Mouse (Mus musculus): Measurements from ENCODE around the gene Dpp4. TPM values are rescaled to one million over a fixed set of nuclear protein-coding genes. Genes with fewer than 3 reads are reported as not detected.

Gene Dpp4
- polyA plus RNA-seq, 1 experiment from 2014 or later: 1.4 TPM

DNA sequence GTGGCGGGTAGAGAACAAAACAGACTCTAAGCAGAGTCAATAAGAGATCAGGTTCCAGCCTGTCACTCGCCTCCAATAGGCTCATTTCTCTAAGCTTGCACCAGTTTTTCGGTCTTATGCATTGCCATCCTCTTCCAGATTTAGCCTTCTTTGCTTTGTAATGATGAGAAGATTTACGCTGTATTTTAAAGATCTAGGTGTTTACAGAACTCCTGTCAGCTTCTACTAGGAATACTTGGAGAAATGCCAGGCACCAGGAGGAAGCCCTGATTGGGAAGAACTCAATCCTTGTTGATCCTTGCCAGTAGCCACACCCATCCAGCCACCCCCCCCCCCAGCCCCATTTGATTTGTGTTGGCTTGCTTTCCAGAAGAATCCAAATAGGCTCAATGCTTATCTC lies 14.4 kb downstream of the Dpp4 start:
- no peak for DNase-seq (ENCODE audit: low spot score)
- H3K27me3 ChIP-seq (ENCODE audit: control insufficient read depth, insufficient read depth, low read length): no peaks in the 10 kb centered on the region
- no peak overlapping the region for H3K4me2 ChIP-seq (replicated peaks)
- WGBS: 96% methylated on average over 4 of the region's 4 CpGs
- H3K4me1 ChIP-seq (replicated peaks; ENCODE audit: control insufficient read depth, insufficient read depth, low read length): no peaks in the 10 kb centered on the region
- no peak overlapping the region for H3K9ac ChIP-seq
- H3K27ac ChIP-seq: no peak overlapping the region
- no peaks in the 10 kb centered on the region for H3K9me3 ChIP-seq (ENCODE audit: control insufficient read depth, low read length)
- no peaks in the 10 kb centered on the region for H3K36me3 ChIP-seq (replicated peaks; ENCODE audit: control insufficient read depth, insufficient read depth)
- ATAC-seq (ENCODE audit: low FRiP score): no peak
- no peak overlapping the region for H3K4me3 ChIP-seq (replicated peaks; ENCODE audit: low read length)

DNA sequence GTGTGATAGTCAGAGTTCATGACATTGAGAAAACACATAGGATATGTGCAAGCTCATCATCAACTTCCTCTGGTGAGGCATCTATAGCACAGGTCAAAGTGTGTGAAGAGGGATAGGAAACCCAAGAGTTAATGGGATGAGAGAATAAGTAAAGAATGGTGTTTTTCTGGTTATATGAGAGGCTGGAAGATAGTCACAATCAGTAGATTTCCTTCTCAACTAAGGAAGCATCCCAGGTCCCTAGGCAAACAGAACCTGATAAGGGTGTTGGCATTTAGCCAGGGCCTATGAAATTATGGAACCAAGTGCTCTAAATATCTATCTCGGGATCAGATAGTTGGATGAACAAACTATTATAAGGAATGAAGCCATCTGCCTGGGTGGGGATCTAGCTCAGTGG lies 15.2 kb downstream of the Dpp4 start:
- Histone ChIP-seq H3K9me3 (ENCODE audit: control insufficient read depth, low read length) (no peaks in the 10 kb centered on the region), H3K36me3 (replicated peaks; ENCODE audit: control insufficient read depth, insufficient read depth) (no peaks in the 10 kb centered on the region), H3K4me2 (replicated peaks) (no peak overlapping the region), H3K9ac (no peak overlapping the region), H3K4me3 (replicated peaks; ENCODE audit: low read length) (no peak overlapping the region), H3K27ac (no peak overlapping the region), H3K4me1 (replicated peaks; ENCODE audit: control insufficient read depth, insufficient read depth, low read length) (no peaks in the 10 kb centered on the region), H3K27me3 (ENCODE audit: control insufficient read depth, insufficient read depth, low read length) (no peaks in the 10 kb centered on the region)
- DNase-seq (ENCODE audit: low spot score) (no peak), ATAC-seq (ENCODE audit: low FRiP score) (no peak)
- 95% methylated on average over 1 of the region's 1 CpGs for WGBS

DNA sequence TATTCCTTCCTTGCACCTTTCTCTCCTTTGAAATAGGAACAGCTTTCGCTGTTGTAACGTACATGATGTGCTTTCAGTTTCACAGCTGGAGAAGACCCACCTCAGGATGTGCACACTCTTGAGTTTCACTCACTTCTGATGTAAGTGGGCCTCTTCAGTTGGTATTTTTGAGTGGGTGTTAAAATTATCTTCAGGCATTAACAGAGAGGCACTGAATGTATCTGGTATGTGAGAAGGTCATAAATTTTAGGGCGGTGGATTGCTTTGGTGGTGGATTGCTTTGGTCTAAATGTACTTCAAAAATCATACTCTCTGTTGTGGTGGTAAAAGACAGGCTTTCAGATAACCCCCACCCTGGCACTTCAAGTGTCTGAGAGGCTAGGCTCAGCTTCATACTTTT lies 17.2 kb downstream of the Dpp4 start:
- Histone ChIP-seq H3K27ac (no peak overlapping the region), H3K36me3 (replicated peaks; ENCODE audit: control insufficient read depth, insufficient read depth) (no peaks in the 10 kb centered on the region), H3K4me1 (replicated peaks; ENCODE audit: control insufficient read depth, insufficient read depth, low read length) (no peaks in the 10 kb centered on the region), H3K4me2 (replicated peaks) (no peak overlapping the region), H3K9me3 (ENCODE audit: control insufficient read depth, low read length) (no peaks in the 10 kb centered on the region), H3K27me3 (ENCODE audit: control insufficient read depth, insufficient read depth, low read length) (no peaks in the 10 kb centered on the region), H3K9ac (no peak overlapping the region), H3K4me3 (replicated peaks; ENCODE audit: low read length) (no peak overlapping the region)
- DNase-seq (ENCODE audit: low spot score): no peak
- no peak for ATAC-seq (ENCODE audit: low FRiP score)
- 97% methylated on average over 3 of the region's 3 CpGs for WGBS

DNA sequence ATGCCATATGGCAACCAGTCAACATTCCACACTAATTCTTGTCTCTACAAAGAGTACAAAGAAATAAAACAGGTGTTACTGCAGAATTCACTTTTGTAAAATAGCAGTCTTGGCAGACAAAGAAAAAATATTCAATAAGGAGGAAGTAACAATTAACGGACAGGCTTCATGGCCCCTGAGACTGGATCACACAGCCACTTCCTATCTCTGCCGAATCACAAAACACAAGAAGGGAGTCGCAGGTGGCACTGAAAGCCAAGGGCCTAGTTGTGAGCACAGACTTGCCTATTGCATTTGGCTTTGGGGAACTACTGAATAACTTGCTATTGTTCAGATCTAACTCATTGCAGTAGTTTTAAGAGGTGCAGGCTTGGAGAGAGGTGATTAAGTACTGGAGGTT lies 19.9 kb downstream of the Dpp4 start:
- H3K4me1 ChIP-seq (replicated peaks; ENCODE audit: control insufficient read depth, insufficient read depth, low read length): no peaks in the 10 kb centered on the region
- WGBS: 91% methylated on average over 3 of the region's 3 CpGs
- no peak for ATAC-seq (ENCODE audit: low FRiP score)
- H3K27me3 ChIP-seq (ENCODE audit: control insufficient read depth, insufficient read depth, low read length): no peaks in the 10 kb centered on the region
- H3K4me3 ChIP-seq (replicated peaks; ENCODE audit: low read length): no peak overlapping the region
- no peak for DNase-seq (ENCODE audit: low spot score)
- H3K4me2 ChIP-seq (replicated peaks): no peak overlapping the region
- H3K36me3 ChIP-seq (replicated peaks; ENCODE audit: control insufficient read depth, insufficient read depth): no peaks in the 10 kb centered on the region
- H3K27ac ChIP-seq: no peak overlapping the region
- no peaks in the 10 kb centered on the region for H3K9me3 ChIP-seq (ENCODE audit: control insufficient read depth, low read length)
- no peak overlapping the region for H3K9ac ChIP-seq

DNA sequence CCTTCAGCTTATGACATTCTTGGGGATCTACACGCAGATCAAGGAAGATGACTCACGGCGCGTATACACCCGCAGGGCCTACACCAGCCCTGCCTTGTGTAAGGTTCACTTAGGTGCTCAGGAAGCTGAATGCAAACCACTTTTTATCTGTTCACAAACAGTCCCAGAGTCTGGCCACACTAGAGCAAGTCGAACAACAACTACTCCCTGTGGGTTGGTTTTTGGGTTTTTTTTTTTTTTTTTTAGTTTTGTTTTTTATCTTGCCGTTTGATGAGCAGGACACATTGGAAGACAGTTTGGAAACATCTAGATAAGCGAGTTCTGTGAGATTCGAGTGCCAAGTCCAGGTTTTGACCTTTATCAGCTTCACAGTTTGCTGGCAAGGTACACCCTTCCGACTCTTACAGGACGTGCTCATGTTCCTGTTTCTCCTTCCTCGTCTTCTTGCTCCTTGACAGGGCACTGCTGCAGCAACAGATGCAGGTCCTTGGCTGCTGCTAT lies 21.0 kb downstream of the Dpp4 start:
- Histone ChIP-seq H3K9me3 (ENCODE audit: control insufficient read depth, low read length) (no peaks in the 10 kb centered on the region), H3K4me3 (replicated peaks; ENCODE audit: low read length) (no peak overlapping the region), H3K36me3 (replicated peaks; ENCODE audit: control insufficient read depth, insufficient read depth) (no peaks in the 10 kb centered on the region), H3K27me3 (ENCODE audit: control insufficient read depth, insufficient read depth, low read length) (no peaks in the 10 kb centered on the region), H3K9ac (no peak overlapping the region), H3K27ac (no peak overlapping the region), H3K4me1 (replicated peaks; ENCODE audit: control insufficient read depth, insufficient read depth, low read length) (no peaks in the 10 kb centered on the region), H3K4me2 (replicated peaks) (no peak overlapping the region)
- WGBS: 94% methylated on average over 12 of the region's 12 CpGs
- DNase-seq (ENCODE audit: low spot score): no peak
- no peak for ATAC-seq (ENCODE audit: low FRiP score)

DNA sequence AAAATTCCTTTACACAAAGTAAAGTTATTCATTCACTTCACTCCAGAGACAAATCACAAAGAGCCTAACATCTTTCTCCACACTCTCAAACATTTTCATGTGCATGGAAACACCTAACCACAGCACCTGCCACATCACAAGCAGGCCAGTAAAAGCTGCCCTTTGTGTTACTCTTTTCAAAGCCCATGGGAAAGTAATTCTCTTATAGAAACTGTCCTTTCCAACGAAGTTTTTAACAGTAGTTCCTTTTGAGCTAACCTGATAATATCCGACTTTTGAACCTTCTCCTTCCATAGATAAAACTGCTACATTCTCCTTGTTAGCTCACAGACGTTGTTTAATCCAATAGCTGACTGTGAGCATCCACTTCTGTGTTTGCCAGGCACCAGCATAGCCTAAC lies 21.7 kb downstream of the Dpp4 start:
- WGBS: 74% methylated on average over 3 of the region's 3 CpGs
- no peaks in the 10 kb centered on the region for H3K9me3 ChIP-seq (ENCODE audit: control insufficient read depth, low read length)
- no peaks in the 10 kb centered on the region for H3K4me1 ChIP-seq (replicated peaks; ENCODE audit: control insufficient read depth, insufficient read depth, low read length)
- no peaks in the 10 kb centered on the region for H3K36me3 ChIP-seq (replicated peaks; ENCODE audit: control insufficient read depth, insufficient read depth)
- no peak for ATAC-seq (ENCODE audit: low FRiP score)
- no peak overlapping the region for H3K27ac ChIP-seq
- H3K4me2 ChIP-seq (replicated peaks): no peak overlapping the region
- H3K9ac ChIP-seq: no peak overlapping the region
- H3K27me3 ChIP-seq (ENCODE audit: control insufficient read depth, insufficient read depth, low read length): no peaks in the 10 kb centered on the region
- DNase-seq (ENCODE audit: low spot score): no peak
- H3K4me3 ChIP-seq (replicated peaks; ENCODE audit: low read length): no peak overlapping the region

DNA sequence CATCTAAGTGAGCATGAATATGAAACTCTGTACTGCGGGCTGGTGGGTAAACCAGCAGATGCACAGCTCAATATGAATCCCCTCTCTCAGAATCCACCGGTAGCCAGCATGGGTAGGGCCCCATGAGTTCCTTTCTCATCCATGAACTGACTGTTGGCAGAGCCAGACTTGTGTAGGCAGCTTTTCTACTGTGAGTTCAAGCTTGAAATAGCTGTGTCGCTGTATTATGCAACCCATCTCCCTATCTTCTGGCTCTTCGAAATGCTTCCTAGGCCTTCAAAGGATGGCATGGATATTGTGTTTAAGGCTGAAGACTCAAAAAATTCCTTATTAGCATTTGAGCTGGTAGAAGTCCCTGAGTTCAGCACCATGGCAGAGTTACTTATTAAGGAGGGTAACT lies 23.2 kb downstream of the Dpp4 start:
- Histone ChIP-seq H3K27me3 (ENCODE audit: control insufficient read depth, insufficient read depth, low read length) (no peaks in the 10 kb centered on the region), H3K4me3 (replicated peaks; ENCODE audit: low read length) (no peak overlapping the region), H3K4me2 (replicated peaks) (no peak overlapping the region), H3K27ac (no peak overlapping the region), H3K36me3 (replicated peaks; ENCODE audit: control insufficient read depth, insufficient read depth) (no peaks in the 10 kb centered on the region), H3K9me3 (ENCODE audit: control insufficient read depth, low read length) (no peaks in the 10 kb centered on the region), H3K9ac (no peak overlapping the region), H3K4me1 (replicated peaks; ENCODE audit: control insufficient read depth, insufficient read depth, low read length) (no peaks in the 10 kb centered on the region)
- DNase-seq (ENCODE audit: low spot score) (no peak), ATAC-seq (ENCODE audit: low FRiP score) (no peak)
- 92% methylated on average over 4 of the region's 4 CpGs for WGBS

DNA sequence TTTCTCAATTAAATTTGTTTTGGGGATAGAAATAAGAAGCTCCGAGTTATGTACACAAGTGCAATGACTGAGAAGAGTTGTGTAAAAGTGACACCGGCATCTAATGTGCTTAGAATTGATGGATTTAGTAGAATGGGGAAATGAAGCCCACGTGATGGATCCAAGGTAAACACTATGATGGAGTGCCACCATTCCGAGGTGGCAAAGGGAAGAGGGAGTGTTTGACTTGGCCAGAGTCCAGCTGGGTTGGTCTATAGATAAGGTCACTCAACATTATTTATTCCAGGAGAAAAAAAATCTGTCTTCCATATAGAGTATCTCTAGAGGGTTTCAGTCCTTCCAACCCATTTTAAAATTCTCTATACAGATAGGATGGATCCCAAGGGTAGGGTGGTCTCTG lies 28.8 kb downstream of the Dpp4 start:
- Histone ChIP-seq H3K4me2 (replicated peaks) (no peak overlapping the region), H3K4me3 (replicated peaks; ENCODE audit: low read length) (no peak overlapping the region), H3K9ac (no peak overlapping the region), H3K4me1 (replicated peaks; ENCODE audit: control insufficient read depth, insufficient read depth, low read length) (no peaks in the 10 kb centered on the region), H3K27ac (no peak overlapping the region), H3K27me3 (ENCODE audit: control insufficient read depth, insufficient read depth, low read length) (no peaks in the 10 kb centered on the region), H3K9me3 (ENCODE audit: control insufficient read depth, low read length) (no peaks in the 10 kb centered on the region), H3K36me3 (replicated peaks; ENCODE audit: control insufficient read depth, insufficient read depth) (no peaks in the 10 kb centered on the region)
- WGBS: 86% methylated on average over 4 of the region's 4 CpGs
- DNase-seq (ENCODE audit: low spot score) (no peak), ATAC-seq (ENCODE audit: low FRiP score) (no peak)

DNA sequence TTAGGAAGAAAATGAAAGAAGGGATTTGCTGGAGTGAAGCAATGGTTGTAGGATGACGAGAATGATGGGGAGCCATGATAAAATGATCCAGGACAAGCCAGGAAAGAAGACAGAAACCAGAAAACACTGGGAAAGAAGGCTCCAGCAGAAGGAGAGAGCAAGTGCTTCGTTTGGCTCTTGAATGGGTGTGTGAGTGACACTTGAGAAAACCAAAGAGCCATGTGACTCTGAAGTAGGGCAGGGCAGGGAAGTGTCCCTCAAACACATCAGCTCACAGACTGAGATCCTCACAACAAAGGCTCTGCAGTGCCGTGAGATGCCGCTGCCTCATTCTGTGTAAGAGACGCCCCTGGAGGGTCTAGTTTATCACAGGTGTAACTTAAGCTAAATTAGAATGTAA lies 29.6 kb downstream of the Dpp4 start:
- no peaks in the 10 kb centered on the region for H3K36me3 ChIP-seq (replicated peaks; ENCODE audit: control insufficient read depth, insufficient read depth)
- ATAC-seq (ENCODE audit: low FRiP score): no peak
- H3K9me3 ChIP-seq (ENCODE audit: control insufficient read depth, low read length): no peaks in the 10 kb centered on the region
- no peak for DNase-seq (ENCODE audit: low spot score)
- H3K4me2 ChIP-seq (replicated peaks): no peak overlapping the region
- no peak overlapping the region for H3K9ac ChIP-seq
- H3K4me1 ChIP-seq (replicated peaks; ENCODE audit: control insufficient read depth, insufficient read depth, low read length): no peaks in the 10 kb centered on the region
- WGBS: 83% methylated on average over 5 of the region's 5 CpGs
- no peak overlapping the region for H3K4me3 ChIP-seq (replicated peaks; ENCODE audit: low read length)
- no peaks in the 10 kb centered on the region for H3K27me3 ChIP-seq (ENCODE audit: control insufficient read depth, insufficient read depth, low read length)
- no peak overlapping the region for H3K27ac ChIP-seq

DNA sequence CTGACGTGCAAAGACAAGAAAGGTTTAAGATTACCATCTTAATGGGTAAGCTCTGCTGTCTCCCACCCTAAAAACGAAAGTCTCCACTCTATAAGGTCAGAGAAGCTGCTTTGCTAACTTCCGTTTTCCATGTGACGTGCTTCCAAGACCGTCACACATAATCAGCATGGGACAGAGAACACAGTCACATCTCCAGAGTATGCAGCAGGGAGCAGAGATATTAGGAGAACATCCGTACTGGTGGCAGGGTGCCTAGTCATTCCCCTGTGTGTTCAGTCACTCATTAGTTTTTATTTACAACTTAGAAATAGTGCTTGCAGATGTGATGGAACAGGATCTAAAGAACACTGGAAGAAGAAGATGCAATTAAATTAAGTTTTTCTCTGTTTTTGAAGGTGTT lies 30.3 kb downstream of the Dpp4 start:
- DNase-seq (ENCODE audit: low spot score) (no peak), ATAC-seq (ENCODE audit: low FRiP score) (no peak)
- Histone ChIP-seq H3K9me3 (ENCODE audit: control insufficient read depth, low read length) (no peaks in the 10 kb centered on the region), H3K4me3 (replicated peaks; ENCODE audit: low read length) (no peak overlapping the region), H3K4me2 (replicated peaks) (no peak overlapping the region), H3K9ac (no peak overlapping the region), H3K27ac (no peak overlapping the region), H3K4me1 (replicated peaks; ENCODE audit: control insufficient read depth, insufficient read depth, low read length) (no peaks in the 10 kb centered on the region), H3K27me3 (ENCODE audit: control insufficient read depth, insufficient read depth, low read length) (no peaks in the 10 kb centered on the region), H3K36me3 (replicated peaks; ENCODE audit: control insufficient read depth, insufficient read depth) (no peaks in the 10 kb centered on the region)
- 88% methylated on average over 6 of the region's 6 CpGs for WGBS

All from hindbrain, embryonic 14.5 days (tissue).